Mouse (Mus musculus): ENCODE results near the gene Mcm10.

Mcm10 gene

DNA sequence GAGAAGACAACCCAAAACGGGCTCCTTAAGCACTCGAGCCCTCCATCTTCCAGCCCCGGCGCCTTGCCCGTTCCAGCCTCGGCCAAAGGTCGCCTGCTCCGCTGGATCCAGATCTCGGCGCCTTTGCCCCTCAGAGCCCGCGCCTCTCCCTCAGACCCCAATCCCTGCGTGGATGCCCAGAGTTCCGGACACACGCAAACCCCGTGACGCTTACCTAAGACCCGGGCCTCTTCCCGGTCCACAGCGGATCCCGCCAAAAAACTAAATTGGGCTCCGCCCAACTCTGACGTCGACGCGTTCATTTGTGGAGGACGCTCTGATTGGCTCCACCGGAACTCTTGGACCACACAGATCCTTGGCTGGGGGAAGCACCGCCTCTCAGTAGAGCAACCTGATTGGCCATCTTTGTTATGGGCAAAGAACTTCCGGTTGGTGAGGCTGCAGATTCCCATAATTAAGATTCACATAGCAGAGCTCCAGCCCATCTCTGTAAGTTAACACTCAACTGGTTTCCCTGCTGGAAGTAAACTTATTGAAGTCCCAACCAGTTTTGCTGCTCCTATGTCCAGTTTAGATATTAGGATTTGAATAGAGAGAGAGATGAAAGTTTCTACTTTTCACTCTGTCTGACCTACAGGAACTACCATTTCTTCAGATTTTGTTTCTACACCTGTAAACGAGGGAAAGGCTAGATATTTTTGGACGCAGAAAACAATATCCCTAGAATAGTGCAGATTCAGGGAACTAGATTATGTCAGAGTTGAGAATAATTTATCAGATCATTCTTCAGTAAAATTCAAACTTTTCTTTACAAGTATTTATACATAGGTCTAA lies at the start of gene Mcm10:
TSS of gene Mcm10 (minus strand) at position 301 of the 834 bp plus-strand sequence.
- peak; percentile 95 for DNase-seq (ENCODE audit: extremely low spot score, low read depth, low spot score)

DNA sequence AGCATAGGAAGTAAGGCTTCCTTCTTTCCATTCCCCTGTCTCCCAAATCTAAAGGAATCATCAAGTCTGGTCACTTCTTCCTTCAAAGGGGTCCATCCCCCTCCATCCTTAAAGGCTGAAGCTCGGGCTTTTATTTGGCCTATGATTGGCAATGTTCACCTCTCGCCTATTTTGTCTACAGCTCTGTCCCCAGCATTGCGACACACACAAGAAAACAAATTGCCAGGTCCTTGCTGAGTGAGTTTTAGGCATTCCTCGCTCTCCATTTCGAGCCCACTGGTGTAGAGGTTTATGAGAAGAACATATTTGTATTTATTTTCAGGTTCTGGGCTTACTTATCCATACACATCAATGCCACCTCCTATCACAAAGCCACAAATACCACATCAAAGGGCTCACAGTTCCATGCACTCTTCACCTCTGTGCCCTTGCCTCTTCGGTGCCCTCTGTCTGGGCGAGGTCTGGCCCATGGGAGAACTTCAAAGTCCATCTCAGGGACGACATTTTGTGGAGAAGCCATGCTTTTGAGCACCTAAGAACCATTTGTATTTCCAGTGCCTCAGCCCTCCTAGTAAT lies 48.6 kb upstream of the Mcm10 start:
- DNase-seq (ENCODE audit: extremely low spot score, low read depth, low spot score): no peak

DNA sequence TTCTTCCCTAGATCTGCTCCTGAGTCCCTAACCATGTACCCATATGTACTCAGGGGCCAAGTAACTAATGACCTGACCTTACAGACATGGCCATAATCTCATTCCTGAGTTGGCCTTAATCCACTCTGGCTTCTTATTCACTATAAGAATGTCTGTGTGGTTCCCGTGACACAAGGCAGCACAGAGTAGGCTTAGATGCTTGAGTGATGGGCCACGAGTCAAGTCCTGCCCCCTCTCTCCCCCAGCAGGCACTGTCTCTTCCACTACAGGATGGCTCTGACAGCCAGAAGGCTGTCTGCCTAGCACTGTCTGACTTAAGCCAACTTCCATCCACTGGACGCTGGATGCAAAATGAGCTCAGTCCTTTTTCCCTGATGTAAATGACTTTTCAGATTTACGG lies 47.4 kb upstream of the Mcm10 start:
- DNase-seq (ENCODE audit: extremely low spot score, low read depth, low spot score): no peak

DNA sequence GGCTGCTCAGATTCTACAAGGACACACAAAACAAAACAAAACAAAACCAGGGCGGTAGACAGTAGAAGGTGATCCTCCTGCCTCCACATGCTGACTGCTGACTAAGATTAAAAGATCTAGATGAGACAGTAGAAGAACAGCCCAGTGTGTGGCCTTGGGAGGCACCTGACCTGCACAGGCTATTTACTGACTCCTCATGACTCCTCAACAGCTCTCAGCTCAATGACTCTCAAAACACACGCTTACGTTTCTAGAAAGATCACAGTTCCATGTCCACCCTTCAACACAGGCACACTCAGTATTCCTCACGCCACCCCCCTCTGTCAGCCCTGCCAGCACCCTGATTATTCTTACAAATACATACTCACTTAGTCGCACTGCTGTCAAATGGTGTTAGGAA lies 45.8 kb upstream of the Mcm10 start:
- no peak for DNase-seq (ENCODE audit: extremely low spot score, low read depth, low spot score)

DNA sequence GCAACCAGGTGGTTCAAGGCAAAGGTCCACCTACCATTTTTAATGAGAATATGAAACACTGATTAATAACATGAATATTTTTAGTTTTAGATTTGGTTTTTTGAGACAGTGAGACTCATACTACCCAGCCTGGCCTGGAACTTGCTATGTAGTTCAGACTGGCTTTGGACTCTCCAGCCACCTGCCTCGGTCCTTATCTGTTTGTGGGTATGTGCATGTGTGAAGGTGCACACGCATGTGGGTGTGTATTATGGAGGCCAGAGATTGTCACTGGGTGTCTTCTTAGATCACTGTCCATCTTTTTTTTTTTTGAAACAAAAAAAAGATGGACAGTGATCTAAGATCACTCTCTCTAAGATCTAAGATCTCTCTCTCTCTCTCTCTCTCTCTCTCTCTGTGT lies 38.0 kb upstream of the Mcm10 start:
- no peak for DNase-seq (ENCODE audit: extremely low spot score, low read depth, low spot score)

DNA sequence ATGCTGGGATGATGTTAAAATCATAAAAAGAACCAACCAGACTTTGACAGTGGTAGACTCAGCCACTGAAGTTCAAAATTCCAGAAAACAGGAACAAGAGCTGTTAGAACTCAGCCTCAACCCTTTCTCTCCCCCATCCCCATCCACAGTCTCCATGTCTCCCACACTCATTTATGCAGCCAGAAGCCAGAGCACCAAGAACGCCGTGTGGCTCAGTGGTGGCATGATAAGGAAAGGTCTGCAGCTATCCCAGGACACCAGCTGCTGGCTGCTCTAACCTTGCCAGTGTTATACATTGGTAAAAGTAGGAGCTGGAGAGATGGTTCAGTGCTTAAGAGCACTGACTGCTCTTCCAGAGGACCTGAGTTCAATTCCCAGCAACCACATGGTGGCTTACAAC lies 34.4 kb upstream of the Mcm10 start:
- DNase-seq (ENCODE audit: extremely low spot score, low read depth, low spot score): no peak

DNA sequence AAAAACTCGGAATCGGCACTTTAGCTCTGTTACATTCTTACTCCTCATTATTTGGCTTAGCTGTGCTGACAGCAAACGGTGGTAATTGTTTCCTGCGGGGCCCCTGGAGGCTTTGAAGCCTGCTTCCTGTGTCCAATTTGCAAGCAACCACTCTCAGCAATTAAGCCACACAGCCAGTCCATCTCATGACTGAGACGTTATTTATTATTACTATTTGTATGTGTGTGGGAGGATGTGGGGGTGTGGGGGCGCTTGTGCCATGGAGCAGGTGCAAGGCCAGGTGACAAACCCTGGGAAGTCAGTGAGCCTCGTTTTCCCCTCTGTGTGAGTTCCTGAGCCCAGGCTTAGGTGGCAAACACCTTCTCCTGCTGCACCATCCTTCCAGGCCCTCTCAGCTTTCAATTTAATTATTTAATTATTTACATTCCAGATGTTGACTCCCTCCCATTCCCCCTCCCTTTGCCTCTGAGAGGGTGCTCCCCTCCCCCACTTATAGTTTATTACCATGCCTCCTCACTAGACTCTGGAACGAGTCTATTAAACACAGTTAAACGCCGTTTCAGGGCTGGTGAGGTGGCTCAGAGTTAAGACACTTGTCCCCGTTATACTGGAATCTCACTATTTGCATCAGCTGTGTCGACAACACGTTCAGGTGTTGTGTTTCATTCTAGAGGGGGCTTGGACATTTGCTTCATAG lies 32.8 kb upstream of the Mcm10 start:
- DNase-seq (ENCODE audit: extremely low spot score, low read depth, low spot score): peak; percentile 58

DNA sequence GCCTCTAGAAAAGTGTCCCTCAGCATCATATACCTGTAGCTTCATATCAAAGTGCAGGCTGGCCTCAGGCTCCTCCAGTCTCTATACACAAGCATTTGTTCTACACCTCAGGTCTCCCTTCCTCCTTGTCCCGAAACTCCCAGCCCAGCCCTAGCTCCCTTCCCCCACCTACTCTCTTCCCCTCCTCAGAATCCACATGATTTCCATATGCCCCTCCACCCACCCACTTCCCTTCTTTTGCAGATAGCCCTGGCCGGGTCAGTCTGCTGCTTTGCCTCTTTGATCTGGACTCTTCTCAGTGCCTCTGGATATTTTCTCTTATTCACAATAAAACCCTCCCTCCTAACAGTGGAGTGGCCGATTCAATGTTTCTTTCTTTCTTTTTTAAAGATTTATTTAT lies 31.7 kb upstream of the Mcm10 start:
- DNase-seq (ENCODE audit: extremely low spot score, low read depth, low spot score): no peak

DNA sequence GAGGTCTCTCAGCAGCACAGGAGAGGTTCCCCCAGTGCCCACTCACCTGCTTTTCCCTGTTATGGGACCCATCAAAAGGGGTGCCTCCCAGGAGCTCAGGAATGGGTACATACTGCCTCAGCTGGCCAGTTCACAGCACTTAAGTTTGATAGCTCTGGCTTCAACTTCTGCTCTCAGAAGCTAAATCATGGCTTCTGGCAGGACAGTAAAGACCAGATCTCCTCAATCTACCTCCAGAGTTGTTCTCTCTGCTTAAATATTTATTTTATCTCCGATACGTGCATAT lies 30.8 kb upstream of the Mcm10 start:
- DNase-seq (ENCODE audit: extremely low spot score, low read depth, low spot score): no peak

DNA sequence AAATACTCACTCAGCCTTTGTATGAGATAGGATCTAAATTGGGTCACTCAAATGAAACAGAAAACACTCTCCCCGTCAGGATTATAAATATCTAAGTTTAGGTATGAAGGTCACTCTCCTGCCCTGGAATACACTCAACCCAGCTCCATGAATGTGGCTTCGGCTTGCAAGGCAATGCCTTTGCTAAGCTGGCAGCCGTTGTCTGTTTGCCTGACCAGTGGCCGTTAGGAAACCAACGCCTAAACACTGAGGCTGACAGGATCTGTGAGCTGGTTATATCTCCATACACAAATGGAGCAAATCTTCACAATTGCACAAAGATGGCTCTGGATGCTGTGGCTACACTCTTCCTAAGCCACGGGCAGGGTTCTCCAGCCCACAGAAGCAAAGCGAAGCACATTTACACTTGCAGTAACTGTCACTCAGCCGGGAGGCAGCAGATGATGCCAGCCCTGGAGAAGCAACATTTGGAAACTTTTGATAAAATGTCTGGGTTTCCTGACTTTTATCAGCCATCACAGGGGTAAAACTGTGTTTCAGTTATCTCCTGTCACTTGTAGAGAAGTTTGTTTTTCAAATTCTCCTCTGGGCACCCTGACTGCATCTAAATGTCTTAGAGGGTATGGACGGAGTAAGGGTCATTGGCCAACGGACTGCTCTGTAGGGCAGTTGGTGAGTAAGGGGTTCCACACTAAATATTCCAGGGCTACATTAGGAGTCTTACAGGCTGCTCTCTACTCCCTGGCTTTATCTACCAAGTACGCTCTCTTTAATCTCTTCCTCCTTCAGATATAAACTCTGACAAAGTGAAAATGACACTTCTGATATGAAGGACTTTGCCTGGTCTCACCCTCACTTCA lies 30.3 kb upstream of the Mcm10 start:
- no peak for DNase-seq (ENCODE audit: extremely low spot score, low read depth, low spot score)

DNA sequence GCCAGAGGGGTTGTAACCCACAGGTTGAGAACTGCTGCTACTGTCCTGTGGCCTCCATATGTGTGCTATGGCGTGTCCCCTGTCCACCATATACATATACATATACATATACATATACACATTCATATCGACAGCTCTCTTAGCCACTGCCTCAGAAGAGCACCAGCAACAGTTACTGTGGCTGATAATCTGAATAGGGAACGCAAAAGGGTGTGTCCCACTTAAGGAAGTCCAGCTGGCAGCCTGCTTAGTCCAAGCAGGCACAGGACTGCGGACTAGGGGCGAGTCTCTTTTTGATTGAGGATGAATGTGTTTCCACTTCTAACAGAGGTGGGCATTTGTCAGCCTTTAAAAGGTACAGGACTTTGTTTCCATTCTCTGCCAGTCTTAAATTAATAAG lies 29.3 kb upstream of the Mcm10 start:
- DNase-seq (ENCODE audit: extremely low spot score, low read depth, low spot score): no peak

DNA sequence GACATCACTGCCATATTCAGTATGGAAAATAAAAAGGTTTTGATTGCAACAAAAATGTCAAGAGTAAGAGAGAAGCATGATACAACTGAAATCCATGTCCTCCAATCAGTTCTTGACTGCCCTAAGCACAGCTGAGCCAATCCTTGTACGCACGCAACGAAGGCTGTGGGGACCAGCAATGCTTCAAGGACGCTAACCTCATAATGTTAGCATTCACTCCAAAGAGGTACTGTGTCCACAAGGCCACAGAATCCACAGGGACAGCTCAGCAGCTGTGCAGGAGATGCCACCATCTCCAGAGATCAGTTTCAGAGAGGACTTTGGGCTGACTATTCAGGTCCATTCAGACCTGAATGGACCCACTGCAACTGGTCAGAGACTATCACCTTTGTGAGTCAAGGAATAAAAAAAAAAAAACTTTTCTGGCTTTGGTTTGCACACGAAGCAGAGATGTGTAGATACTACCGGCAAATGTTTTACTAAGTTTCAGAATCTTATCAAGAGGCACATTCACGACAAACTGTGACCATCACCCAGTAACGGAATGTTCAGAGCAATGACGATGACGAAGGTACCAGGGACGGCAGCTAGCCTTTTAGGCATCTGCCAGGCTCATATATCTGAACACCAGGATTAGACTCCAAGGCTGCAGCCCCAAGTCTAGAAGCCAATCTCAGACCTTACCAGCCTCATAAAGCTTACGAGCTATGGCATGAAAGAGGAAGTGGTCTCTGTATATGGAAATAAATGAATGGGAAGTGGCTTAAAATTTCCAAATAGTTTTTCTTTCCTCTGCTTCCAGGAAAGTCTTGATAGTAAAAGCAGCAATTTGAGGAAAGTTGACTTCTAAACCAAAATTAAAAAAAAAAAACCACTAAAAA lies 27.9 kb upstream of the Mcm10 start:
- DNase-seq (ENCODE audit: extremely low spot score, low read depth, low spot score): no peak

DNA sequence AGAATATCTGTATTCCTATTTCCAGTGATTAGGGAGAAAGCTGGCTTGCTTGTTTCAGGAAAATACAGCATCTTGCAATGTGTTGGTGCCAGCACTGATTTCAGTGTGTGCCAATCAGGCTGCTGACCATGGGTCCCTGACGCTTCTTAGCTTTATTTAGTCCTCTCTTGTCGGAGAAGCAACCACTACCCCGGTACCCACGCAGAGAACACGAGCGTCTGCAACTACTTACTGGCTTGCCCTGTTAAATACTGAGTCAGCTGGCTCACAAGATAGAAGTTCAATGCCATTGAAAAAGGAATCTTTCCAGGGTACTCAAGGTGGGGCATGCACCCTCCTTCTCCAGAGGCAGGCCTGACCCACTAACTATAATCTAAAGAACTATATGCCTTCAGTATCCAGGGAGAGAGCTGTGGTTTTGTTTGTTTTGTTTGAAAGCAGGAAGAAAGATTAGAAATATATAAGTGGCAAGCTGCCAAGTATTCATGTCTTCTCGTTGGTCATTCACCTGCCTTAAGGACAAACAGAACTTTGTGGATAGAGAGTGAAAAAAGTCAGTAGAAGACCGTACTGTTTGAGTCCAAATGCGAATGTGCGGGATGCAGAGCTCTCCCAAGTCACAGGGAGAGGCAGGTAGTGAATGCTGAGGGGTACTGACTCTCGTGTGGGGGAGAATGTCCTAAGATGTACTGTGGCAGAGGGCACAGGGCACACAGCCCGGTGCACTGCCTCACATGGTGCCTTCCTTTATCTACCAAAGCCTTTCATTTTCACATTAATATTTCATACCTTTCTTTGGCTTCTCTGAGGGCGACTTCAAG lies 27.0 kb upstream of the Mcm10 start:
- DNase-seq (ENCODE audit: extremely low spot score, low read depth, low spot score): no peak

DNA sequence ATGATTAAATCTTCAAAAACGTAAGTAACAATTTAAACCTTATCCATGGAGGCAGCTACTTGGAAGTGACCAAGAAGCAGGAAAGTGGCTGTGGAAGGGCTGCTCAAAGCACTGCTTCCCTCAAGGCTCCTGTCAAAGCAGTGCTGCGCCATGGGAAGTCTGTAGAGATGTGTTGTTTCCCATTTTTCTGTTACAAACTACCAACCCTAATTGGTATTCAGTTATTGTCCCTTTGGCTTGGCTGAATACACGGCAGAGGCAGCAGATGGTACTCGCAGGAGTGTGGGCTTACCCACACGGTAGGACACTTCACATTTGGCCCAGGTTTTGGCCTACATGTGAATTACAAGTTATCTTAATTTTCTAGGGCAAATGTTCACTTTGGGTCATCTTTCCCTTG lies 25.7 kb upstream of the Mcm10 start:
- no peak for DNase-seq (ENCODE audit: extremely low spot score, low read depth, low spot score)

DNA sequence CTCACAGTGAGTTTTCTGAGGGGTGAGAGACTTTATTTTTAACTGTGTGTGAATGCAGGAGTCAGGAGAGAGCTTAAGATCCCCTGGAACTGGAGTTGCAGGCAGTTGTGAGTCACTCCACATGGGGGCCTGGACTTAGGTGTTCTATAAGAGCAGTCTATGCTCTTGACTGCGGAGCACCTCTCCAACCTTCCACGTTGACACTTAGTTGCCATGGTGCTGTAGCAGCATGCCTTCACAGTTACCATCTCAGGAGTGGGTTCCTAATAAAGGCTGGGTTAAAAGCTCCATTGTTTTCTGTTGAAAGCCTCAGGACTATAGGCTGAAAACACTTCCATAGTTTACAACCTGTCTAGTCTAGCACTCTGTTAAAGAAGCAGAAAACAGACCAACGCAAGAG lies 24.8 kb upstream of the Mcm10 start:
- DNase-seq (ENCODE audit: extremely low spot score, low read depth, low spot score): no peak

DNA sequence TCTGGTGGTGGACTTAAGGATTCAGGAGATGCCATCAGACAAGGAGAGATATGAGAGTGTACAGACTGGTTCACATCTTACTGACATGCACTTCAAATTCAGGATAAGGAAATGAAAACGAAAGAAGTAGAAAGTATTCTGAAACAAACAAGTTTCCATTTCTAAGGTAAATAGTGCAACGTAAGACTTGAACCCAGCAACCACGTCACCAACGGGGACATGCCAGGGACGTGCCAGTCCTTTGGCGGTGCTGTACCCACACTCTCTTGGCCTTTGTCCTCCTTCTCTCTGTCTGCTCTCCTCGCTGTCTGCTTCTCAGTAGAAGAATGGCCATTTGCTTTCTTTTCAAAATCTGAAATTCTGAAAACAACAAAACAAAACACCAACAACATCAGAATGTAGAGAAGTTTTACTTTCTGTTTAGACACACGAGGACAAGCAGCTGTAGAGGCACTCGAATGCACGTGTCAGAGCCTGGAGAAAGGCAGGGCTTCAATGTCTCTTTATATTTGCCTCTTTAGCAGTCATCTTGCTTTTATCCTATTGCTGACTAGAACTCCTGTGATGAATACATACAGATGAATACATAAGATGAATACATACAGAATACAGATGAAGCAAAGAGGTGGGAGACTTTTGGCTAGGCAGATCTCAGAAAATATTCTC lies 24.0 kb upstream of the Mcm10 start:
- no peak for DNase-seq (ENCODE audit: extremely low spot score, low read depth, low spot score)

DNA sequence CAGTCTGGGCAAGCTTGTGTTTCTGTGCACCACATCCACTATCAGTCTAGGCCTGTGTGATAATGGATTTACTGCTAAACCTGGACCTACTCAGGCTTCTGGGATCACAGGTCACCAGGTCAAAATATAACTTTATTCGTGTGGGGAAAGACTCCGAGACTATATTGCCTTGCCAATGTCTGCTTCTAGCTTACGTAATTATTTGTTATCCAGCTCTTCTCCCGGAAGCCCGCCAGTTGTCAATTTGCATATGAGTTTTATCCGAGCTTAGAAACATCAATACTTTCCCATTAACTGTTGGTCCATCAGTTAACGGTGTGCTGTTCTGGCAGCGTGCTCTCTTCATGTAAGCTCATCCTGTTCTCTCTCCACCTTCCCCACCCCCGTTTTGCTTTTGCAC lies 22.6 kb upstream of the Mcm10 start:
- DNase-seq (ENCODE audit: extremely low spot score, low read depth, low spot score): no peak

DNA sequence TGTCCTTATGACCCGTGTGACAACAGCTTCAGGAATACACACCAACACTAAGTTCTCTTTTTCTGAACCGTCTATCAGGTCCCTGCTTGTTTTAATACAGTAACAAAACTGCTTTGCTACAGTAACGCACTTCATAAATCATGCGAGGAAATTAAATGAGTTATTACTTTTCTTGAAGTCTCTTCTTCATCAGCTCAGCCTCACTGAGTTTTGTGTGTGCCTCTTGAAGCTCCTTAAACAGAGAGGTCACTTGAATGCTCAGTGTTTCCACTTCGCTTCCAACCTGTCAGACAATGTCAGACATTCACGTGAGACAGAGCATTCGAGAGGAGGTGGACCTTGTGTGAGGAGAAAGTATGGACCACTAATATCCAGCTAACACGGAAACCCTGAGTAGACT lies 22.2 kb upstream of the Mcm10 start:
- no peak for DNase-seq (ENCODE audit: extremely low spot score, low read depth, low spot score)

Data from hindlimb bud, embryonic 11.5 days (tissue).